Mouse (Mus musculus) testis, adult 2 months (tissue): ENCODE results near the gene Thoc5.

Experiments used
- CTCF ChIP-seq: fragments of 200-500 bp; IDR thresholded peaks from 2 replicates; pipeline ENCODE4 v1.5.1; 2012; ENCODE audit warnings: low read depth, mild to moderate bottlenecking, inconsistent platforms, low read length, moderate library complexity; ENCODE audit not compliant: control insufficient read depth, insufficient read depth, insufficient replicate concordance
- POLR2A ChIP-seq: fragments of 200-500 bp; IDR thresholded peaks from 2 replicates; pipeline ENCODE4 v1.6.1; 2012; ENCODE audit warnings: low read depth, mild to moderate bottlenecking, inconsistent platforms, low read length, moderate library complexity; ENCODE audit not compliant: control insufficient read depth

DNA sequence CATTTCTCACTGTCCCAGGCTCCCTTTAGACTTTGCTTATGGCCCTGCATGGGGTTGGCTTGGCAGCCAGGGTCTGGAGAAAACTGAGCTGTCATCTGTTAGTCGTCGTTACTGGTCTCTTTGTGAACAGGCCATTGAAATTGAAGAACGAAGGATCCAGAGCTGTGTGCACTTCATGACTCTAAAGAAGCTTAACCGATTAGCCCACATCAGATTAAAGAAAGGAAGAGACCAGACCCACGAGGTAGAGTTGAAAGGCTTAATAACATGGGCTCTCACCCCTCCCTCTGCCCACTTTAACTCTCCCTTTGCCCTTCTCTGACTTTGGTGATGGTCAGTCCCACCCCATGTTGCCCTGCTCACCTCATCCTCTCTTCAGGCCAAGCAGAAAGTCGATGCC, 6.8 kb downstream of the Thoc5 start:
- no peak for TF ChIP-seq CTCF
- no peak for TF ChIP-seq POLR2A
